Mouse (Mus musculus) heart, adult 2 months (tissue): ENCODE results near the gene Sh2b1.

ENCODE experiments used
- CTCF ChIP-seq: fragments of 200-600 bp; IDR thresholded peaks from 2 replicates; pipeline ENCODE4 v1.8.1; 2022; ENCODE audit warnings: antibody characterized with exemption, mild to moderate bottlenecking, moderate library complexity
- EP300 ChIP-seq: fragments of 200-500 bp; IDR thresholded peaks from 2 replicates; pipeline ENCODE4 v1.6.1; 2011; ENCODE audit warnings: low read depth, low read length, control low read depth; ENCODE audit not compliant: insufficient read depth
- POLR2A ChIP-seq: fragments of 200-500 bp; IDR thresholded peaks from 2 replicates; pipeline ENCODE4 v1.6.1; 2011; ENCODE audit warnings: mild to moderate bottlenecking, low read depth, low read length, control low read depth; ENCODE audit not compliant: insufficient read depth

GRCm38 (mm10) chr7:126464121-126464520 is 11.1 kb downstream of the Sh2b1 start:
- TF ChIP-seq CTCF = no peak
- no peak for TF ChIP-seq EP300
- no peak for TF ChIP-seq POLR2A
